Mouse (Mus musculus): ENCODE data around the gene Cand1. TPM values are rescaled to one million over a fixed set of nuclear protein-coding genes. Genes with fewer than 3 reads are reported as not detected.

Cand1 gene
- total RNA-seq, 2 experiments from 2014 or later, result 24.9 to 29.8 TPM

Other genes starting within 250 kb of the Cand1 start
- gene Grip1, start 213.8 kb upstream of the Cand1 start, total RNA-seq (2021), result under 1 TPM; 0.24 to 0.35 TPM